Mouse (Mus musculus): ENCODE results near the gene Fbn1.

The Fbn1 gene

DNA sequence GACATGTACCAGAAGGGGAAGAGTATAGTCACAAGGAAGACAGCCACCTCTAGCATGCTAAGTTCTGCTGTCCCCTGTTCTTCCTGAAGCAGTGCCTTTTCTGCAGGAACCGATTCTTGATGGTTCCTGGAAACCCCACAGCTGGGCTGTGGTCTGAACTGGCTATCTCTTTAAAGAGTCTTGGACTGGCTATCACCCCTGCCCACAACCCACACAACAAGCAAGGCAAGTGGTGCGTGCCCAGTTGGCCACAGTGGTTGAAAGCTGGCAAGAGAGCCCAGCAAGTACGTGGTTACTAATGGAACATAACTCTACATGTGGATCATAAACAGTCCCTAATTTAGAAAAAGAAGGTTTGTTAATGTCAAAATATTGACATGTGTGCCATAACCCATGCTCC lies 170.6 kb downstream of the Fbn1 start:
- DNase-seq (ENCODE audit: low spot score in 2 of 2), result no peak

DNA sequence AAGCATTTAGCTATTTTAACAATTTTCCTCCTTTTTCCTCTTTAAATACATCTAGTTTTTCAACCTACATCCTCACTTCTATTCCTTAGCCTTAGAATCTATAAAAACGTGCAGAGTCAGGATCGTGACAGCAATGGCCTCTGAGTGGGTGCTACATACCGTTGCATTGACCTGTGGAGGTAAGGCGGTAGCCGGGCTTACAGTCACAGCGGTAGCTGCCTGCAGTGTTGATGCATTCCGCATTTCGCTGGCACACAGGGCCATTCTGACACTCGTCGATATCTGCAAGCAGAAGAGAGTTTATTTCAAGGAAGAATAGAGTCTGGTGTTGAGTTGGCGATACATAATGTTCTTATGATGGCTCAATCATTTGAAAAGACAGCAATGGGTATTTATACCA lies 172.6 kb downstream of the Fbn1 start:
- no peak for DNase-seq (ENCODE audit: low spot score in 2 of 2)

DNA sequence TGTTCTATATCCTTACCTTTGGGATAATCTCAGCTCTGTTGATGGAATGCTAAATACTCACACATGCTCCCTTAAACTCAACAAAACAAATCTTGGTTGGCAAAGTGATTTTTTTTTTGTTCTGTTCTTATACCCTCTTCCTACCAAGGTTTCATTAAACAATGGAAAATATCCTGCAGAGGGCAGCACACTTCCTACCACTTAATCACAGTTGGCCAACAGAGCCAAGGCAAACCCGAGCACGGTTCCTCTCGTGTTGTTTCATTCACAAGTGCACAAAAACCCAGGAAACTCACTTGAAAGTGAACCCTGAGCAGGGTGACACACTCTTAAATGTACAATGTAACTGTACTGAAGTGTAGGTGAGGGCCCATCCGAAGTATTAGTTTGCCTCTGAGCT lies 173.6 kb downstream of the Fbn1 start:
- DNase-seq (ENCODE audit: low spot score in 2 of 2), result no peak

GRCm38 (mm10) chr2:125331581-125331980 lies 176.2 kb downstream of the Fbn1 start:
- no peak for DNase-seq (ENCODE audit: low spot score in 2 of 2)

GRCm38 (mm10) chr2:125330506-125330905 lies 177.3 kb downstream of the Fbn1 start:
- no peak for DNase-seq (ENCODE audit: low spot score in 2 of 2)

GRCm38 (mm10) chr2:125325125-125325855 lies 182.5 kb downstream of the Fbn1 start:
- DNase-seq (ENCODE audit: low spot score in 2 of 2), result no peak

- DNase-seq (ENCODE audit: low spot score in 2 of 2), result no peak
Observed at GRCm38 (mm10) chr2:125324455-125324854, 183.3 kb downstream of the Fbn1 start.

GRCm38 (mm10) chr2:125323347-125323746 lies 184.4 kb downstream of the Fbn1 start:
- no peak for DNase-seq (ENCODE audit: low spot score in 2 of 2)

DNA sequence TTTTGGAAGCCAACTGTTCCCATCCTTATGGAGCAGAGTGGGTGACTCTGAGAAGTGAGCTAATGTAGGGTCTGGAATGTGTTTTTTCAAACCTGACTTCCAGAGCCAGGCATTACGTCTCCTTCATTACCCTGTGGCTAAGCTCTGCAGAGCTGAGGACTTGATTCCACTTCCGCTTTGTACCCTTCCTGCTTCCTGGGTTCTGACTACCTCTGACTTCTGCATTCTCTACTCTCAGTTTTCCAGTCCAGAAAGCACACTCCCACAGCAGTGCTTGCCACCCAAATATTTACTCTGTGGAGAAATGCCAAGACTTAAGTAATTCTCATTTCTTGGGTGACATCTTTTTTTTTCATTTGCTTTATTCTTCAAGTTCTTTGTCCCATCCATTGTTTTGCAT lies 185.2 kb downstream of the Fbn1 start:
- no peak for DNase-seq (ENCODE audit: low spot score in 2 of 2)

DNA sequence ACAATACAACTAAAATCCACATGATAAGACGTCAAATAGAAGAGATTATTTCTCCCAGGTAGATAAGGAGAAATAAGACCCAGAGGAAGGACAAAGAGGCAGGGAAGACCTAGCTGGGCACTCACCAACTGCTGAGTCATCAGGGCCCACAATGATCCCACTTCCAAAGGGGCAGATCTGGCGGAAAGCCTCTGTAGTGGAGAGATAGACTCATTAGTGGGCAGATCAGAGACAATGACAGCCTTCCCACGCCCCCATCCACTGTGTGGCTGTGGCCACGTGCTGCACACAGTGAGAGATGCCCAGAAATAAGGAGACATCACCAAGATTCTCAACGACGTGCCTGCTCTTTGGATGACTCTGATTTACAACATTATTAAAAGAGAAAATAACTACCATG lies 186.7 kb downstream of the Fbn1 start:
- DNase-seq (ENCODE audit: low spot score in 2 of 2), result no peak

GRCm38 (mm10) chr2:125319651-125320050 lies 188.1 kb downstream of the Fbn1 start:
- DNase-seq (ENCODE audit: low spot score in 2 of 2), result no peak

- no peak for DNase-seq (ENCODE audit: low spot score in 2 of 2)
Observed at GRCm38 (mm10) chr2:125318371-125319061, 189.3 kb downstream of the Fbn1 start.

DNA sequence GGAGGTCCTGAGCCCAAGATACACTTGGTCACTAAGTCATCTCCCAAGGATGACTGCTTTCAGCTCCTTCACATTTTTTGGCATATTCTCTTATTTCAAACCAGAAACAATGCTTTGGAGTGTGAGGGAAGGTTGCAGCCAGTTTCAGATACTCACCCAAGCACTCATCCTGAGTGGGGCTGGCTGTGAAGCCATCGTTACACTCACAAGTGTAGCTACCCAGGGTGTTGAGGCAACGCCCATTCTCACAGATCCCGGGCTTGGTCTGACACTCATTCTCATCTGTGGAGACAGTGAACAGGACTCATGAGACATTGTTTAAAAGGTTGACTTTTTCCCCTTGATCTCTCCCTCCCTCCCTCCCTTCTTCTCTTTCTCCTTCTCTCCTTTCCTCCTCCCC lies 192.6 kb downstream of the Fbn1 start:
- no peak for DNase-seq (ENCODE audit: low spot score in 2 of 2)

- no peak for DNase-seq (ENCODE audit: low spot score in 2 of 2)
Observed at GRCm38 (mm10) chr2:125314169-125314925, 193.4 kb downstream of the Fbn1 start.

DNA sequence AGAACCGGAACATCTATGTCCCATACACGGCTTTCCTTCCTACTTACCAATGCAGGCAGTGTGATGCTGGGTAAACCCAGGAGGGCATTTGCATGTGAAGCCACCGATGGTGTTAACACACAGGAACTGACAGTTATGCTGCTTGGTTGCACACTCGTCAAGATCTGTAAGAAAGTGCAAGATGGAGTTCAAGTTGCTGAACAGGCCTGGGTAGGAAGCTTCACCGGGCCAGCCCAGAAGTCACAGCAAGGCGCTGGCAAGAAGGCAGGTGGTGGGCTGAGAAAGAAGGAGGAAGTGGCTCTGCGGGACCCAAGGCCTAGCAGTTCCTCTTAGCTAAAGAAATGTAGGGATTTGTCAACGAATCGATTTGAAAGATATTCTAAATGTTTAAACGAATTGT lies 198.1 kb downstream of the Fbn1 start:
- no peak for DNase-seq (ENCODE audit: low spot score in 2 of 2)

GRCm38 (mm10) chr2:125305671-125306070 lies 202.1 kb downstream of the Fbn1 start:
- no peak for DNase-seq (ENCODE audit: low spot score in 2 of 2)

- no peak for DNase-seq (ENCODE audit: low spot score in 2 of 2)
Observed at GRCm38 (mm10) chr2:125304746-125305145, 203.0 kb downstream of the Fbn1 start.

- no peak for DNase-seq (ENCODE audit: low spot score in 2 of 2)
Observed at GRCm38 (mm10) chr2:125303764-125304384, 203.9 kb downstream of the Fbn1 start.

GRCm38 (mm10) chr2:125302625-125302924 lies 205.2 kb downstream of the Fbn1 start:
- DNase-seq (ENCODE audit: low spot score in 2 of 2), result no peak

GRCm38 (mm10) chr2:125301877-125302624 lies 205.7 kb downstream of the Fbn1 start:
- no peak for DNase-seq (ENCODE audit: low spot score in 2 of 2)

GRCm38 (mm10) chr2:125298841-125299240 lies 209.0 kb downstream of the Fbn1 start:
- no peak for DNase-seq (ENCODE audit: low spot score in 2 of 2)

- no peak for DNase-seq (ENCODE audit: low spot score in 2 of 2)
Observed at GRCm38 (mm10) chr2:125295526-125295925, 212.3 kb downstream of the Fbn1 start.
